Mouse (Mus musculus) small intestine, adult 2 months (tissue): ENCODE results near the gene Ttl. TPM values are rescaled to one million over a fixed set of nuclear protein-coding genes. Genes with fewer than 3 reads are reported as not detected.

Experiments
- H3K27ac ChIP-seq: fragments of 200-500 bp; 2 replicates; pipeline ENCODE4 v1.5.1; 2012; ENCODE audit warnings: low read depth, low read length, control low read depth, inconsistent platforms; ENCODE audit not compliant: insufficient read depth
- H3K27me3 ChIP-seq: fragments of 200-500 bp; 2 replicates; pipeline ENCODE4 v1.6.1; 2012; ENCODE audit warnings: mild to moderate bottlenecking, moderate library complexity, low read length, inconsistent platforms; ENCODE audit not compliant: control insufficient read depth, insufficient read depth
- H3K36me3 ChIP-seq: fragments of 200-500 bp; 2 replicates; pipeline ENCODE4 v1.6.1; 2012; ENCODE audit warnings: mild to moderate bottlenecking, low read length, control low read depth, inconsistent platforms; ENCODE audit not compliant: control insufficient read depth, insufficient read depth
- H3K4me1 ChIP-seq: fragments of 200-500 bp; 2 replicates; pipeline ENCODE4 v1.6.1; 2012; ENCODE audit warnings: low read length, inconsistent platforms, mixed read lengths; ENCODE audit not compliant: control insufficient read depth, insufficient read depth, insufficient read length
- H3K4me3 ChIP-seq: fragments of 200-500 bp; 2 replicates; pipeline ENCODE4 v1.5.1; 2012; ENCODE audit warnings: low read depth, mild to moderate bottlenecking, control low read depth, inconsistent platforms, low read length, moderate library complexity
- CTCF ChIP-seq: fragments of 200-500 bp; IDR thresholded peaks from 2 replicates; pipeline ENCODE4 v1.5.1; 2012; ENCODE audit warnings: low read depth, mild to moderate bottlenecking, control low read depth, inconsistent platforms, low read length, moderate library complexity, mixed read lengths; ENCODE audit not compliant: insufficient replicate concordance, insufficient read length; ENCODE audit errors: extremely low read depth
- POLR2A ChIP-seq: fragments of 200-500 bp; IDR thresholded peaks from 2 replicates; pipeline ENCODE4 v1.6.1; 2012; ENCODE audit warnings: low read depth, mild to moderate bottlenecking, control low read depth, inconsistent platforms, low read length, moderate library complexity
- WGBS: fragments of 180-500 bp; shearing (Covaris S2); methylation state at CpG from one replicate; pipeline ENCODE4 v1.1.7; 2018; 5-methylcytosine and 5-hydroxymethylcytosine counted together
- polyA plus RNA-seq: library from polyadenylated mRNA; depleted of rRNA; stranded (reverse); fragments of >200 nt; gene quantifications from 2 replicates; pipeline ENCODE4 v1.2.3, GENCODE M21; 2012

The Ttl gene
- polyA plus RNA-seq, 1 experiment, result 1.8 TPM

DNA sequence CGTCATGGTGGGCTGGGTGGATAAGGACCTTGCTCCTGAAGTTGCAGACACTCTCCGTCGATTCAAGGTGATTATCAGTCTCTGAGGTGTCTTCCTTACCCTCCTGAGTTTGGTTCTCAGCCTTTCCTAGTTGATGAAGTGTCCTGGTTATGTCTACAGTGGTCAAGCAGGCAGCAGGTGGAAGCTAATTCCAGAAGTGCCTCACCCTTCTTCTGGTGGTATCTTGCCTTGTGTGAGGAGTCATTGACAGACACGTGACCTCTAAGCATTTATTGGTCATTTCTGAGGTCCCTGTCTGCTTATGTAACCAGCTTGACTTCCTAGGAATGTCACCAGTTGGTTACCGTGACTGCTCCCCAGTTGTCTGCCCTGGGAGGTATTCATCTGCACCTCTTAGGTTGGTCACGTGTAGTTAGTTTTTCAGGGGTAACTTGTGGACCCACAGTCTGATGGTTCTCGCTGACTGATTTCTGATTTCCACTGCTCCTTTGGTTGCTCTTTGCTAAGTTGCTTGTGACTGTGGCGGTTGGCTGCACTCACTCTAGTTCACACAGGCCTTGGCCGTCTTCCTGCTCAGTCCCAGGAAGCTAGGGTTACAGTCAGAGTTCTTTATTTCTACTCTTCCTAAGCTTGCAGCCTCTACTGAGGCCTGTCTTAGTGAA lies 50.1 kb downstream of the Ttl start:
- WGBS, result 95% methylated on average over 9 of the region's 9 CpGs
- no peak for TF ChIP-seq POLR2A
- TF ChIP-seq CTCF, result no peak
- H3K27me3 ChIP-seq, result no peaks in the 10 kb centered on the region
- no peak overlapping the region for H3K27ac ChIP-seq
- no peak overlapping the region for H3K4me3 ChIP-seq
- H3K4me1 ChIP-seq, result no peaks in the 10 kb centered on the region
- peaks cover 54% of the 10 kb centered on the region for H3K36me3 ChIP-seq

- H3K27me3 ChIP-seq, result no peaks in the 10 kb centered on the region
- no peak overlapping the region for H3K4me3 ChIP-seq
- WGBS, result 100% methylated on average over 1 of the region's 1 CpGs
- peaks cover 53% of the 10 kb centered on the region for H3K36me3 ChIP-seq
- TF ChIP-seq CTCF (no peak), POLR2A (no peak)
- H3K4me1 ChIP-seq, result no peaks in the 10 kb centered on the region
- H3K27ac ChIP-seq, result no peak overlapping the region
These were observed 50.6 kb downstream of the Ttl start for GRCm38 (mm10) chr2:129116368-129116739.

GRCm38 (mm10) chr2:129118061-129118460 lies 52.3 kb downstream of the Ttl start:
- H3K36me3 ChIP-seq, result peaks cover 50% of the 10 kb centered on the region
- no peak for TF ChIP-seq POLR2A
- no peak for TF ChIP-seq CTCF
- no peaks in the 10 kb centered on the region for H3K27me3 ChIP-seq
- 97% methylated on average over 12 of the region's 12 CpGs for WGBS
- no peaks in the 10 kb centered on the region for H3K4me1 ChIP-seq
- no peak overlapping the region for H3K27ac ChIP-seq
- H3K4me3 ChIP-seq, result no peak overlapping the region

DNA sequence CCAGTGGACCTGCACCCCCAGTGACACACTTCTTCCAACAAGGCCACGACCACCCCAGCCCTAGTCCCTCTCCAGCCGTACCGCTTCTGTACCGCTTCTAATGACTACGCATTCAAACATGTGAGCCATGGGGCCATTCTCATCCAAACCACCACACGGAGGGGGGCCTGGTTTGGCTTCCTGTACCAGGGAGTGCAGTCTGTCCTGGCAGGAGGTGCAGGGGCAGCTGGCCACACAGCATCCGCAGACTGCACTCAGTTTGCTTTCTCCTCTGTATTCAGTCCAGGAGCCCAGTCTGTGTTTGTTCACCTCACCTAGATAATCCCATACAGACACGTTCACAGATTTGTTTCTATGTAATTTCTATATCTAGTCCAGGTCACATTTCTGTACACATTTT lies 56.2 kb downstream of the Ttl start:
- H3K36me3 ChIP-seq, result peaks cover 42% of the 10 kb centered on the region
- no peak for TF ChIP-seq CTCF
- no peak for TF ChIP-seq POLR2A
- H3K4me3 ChIP-seq, result no peak overlapping the region
- WGBS, result 95% methylated on average over 8 of the region's 8 CpGs
- H3K27ac ChIP-seq, result no peak overlapping the region
- no peaks in the 10 kb centered on the region for H3K27me3 ChIP-seq
- no peaks in the 10 kb centered on the region for H3K4me1 ChIP-seq

DNA sequence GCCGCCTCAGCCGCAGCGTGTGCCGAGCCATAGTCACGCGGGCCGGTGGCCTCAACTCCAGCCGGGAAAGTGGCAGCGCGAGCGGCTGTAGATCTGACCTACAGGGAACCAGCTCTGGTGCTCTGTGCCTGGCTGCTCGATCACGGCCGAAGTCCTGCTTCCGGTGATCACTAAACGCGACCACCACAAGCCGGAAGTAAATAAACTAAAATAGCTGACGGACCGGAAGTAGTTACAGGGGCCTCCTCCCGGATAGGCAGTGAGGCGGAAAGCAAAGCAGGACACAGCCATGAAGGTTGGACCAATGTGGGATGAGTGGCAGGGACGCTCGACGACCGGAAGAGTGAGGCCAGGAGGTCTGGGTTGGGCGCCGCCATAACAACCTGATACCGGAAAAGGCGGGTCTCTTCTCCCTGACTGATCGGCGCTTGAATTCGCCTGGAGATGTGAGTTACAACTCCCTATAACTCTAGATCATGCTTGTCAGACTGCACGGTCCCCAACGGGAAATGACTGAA lies 63.7 kb downstream of the Ttl start, which contains the start of gene Chchd5:
Chchd5 (plus strand) TSS at position 289 of the 518 bp plus-strand sequence.
- peaks cover 10% of the 10 kb centered on the region for H3K4me1 ChIP-seq
- peaks cover 24% of the 10 kb centered on the region for H3K36me3 ChIP-seq
- H3K27ac ChIP-seq, result peak within 1 kb of the TSS; percentile 79
- H3K4me3 ChIP-seq, result peak within 1 kb of the TSS; percentile 84
- H3K27me3 ChIP-seq, result no peaks in the 10 kb centered on the region
- under 1% methylated on average over 35 of the region's 35 CpGs for WGBS
- no peak for TF ChIP-seq CTCF
- TF ChIP-seq POLR2A, result peak; percentile 55

DNA sequence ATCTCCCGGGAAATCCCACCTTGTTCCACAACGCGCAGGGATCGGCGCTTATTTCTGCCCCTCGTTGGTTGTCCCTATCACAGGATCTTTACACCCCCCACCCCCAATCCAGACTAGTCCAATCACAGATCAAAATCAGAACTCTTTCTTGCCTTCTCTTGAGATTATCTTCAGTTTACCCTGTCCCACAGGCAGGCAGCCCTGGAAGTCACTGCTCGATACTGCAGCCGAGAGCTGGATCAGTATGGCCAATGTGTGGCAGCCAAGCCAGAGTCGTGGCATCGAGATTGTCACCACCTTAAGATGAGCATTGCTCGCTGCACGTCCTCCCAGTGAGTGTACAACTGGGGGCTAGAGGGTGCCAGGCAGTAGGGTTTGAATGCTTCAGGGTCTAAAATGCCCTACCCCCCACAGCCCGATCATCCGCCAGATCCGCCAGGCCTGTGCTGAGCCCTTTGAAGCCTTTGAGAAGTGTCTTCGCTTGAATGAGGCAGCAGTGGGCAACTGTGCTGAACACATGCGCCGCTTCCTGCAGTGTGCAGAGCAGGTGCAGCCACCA lies 64.3 kb downstream of the Ttl start:
- WGBS, result 28% methylated on average over 18 of the region's 18 CpGs
- Histone ChIP-seq H3K36me3 (peaks cover 22% of the 10 kb centered on the region), H3K27me3 (no peaks in the 10 kb centered on the region), H3K4me3 (peak overlapping the region; percentile 84), H3K27ac (peak overlapping the region; percentile 57), H3K4me1 (peaks cover 10% of the 10 kb centered on the region)
- TF ChIP-seq CTCF (no peak), POLR2A (no peak)

DNA sequence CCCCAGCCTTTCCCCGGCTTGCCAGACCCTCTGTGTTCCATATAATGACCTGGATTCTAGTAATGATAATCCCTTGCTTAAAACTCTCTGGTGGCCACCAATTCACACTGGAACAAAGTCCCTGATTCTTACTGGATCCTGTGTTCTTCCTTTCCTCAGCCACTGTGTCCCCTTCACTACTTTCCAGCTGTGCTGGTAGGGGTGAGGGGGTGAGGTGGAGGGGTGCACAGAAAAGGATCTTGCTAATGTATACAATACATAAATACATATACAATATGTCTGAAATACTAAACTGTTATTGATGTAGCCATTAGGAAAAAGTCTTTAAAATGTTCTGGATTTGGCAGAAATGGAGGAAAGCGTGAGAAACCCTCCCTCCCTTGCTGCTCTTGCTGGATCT lies 65.0 kb downstream of the Ttl start:
- WGBS, result 97% methylated on average over 2 of the region's 2 CpGs
- TF ChIP-seq CTCF, result no peak
- TF ChIP-seq POLR2A, result no peak
- Histone ChIP-seq H3K27ac (no peak overlapping the region), H3K4me3 (no peak overlapping the region), H3K27me3 (no peaks in the 10 kb centered on the region), H3K4me1 (peaks cover 10% of the 10 kb centered on the region), H3K36me3 (peaks cover 15% of the 10 kb centered on the region)

- no peaks in the 10 kb centered on the region for H3K27me3 ChIP-seq
- H3K27ac ChIP-seq, result no peak overlapping the region
- WGBS, result 94% methylated on average over 7 of the region's 7 CpGs
- H3K4me3 ChIP-seq, result no peak overlapping the region
- H3K4me1 ChIP-seq, result peaks cover 10% of the 10 kb centered on the region
- TF ChIP-seq CTCF (no peak), POLR2A (no peak)
- H3K36me3 ChIP-seq, result peaks cover 15% of the 10 kb centered on the region
These were observed 66.5 kb downstream of the Ttl start for GRCm38 (mm10) chr2:129132231-129132630.
